Mouse (Mus musculus): ENCODE data around the gene Cul4a. TPM values are rescaled to one million over a fixed set of nuclear protein-coding genes. Genes with fewer than 3 reads are reported as not detected.
A peak's percentile ranks its signal among the peaks of the same experiment; 100 is the strongest.

Cul4a gene
- total and polyA plus RNA-seq, 3 experiments = 15.6 to 27.0 (median 23.9) TPM

GRCm38 (mm10) chr8:13155358-13155757 lies 49.9 kb downstream of the Cul4a start:
- in situ Hi-C loops (cut with MboI; ENCODE audit: low pct_ligation_motif_present, low pct_unique_long_range_greater_than_20kb, low sequenced_read_pairs) = no loop called here
- dilution Hi-C loops (cut with MboI; ENCODE audit: extremely low pct_ligation_motif_present, extremely low pct_unique_long_range_greater_than_20kb, low sequenced_read_pairs) = no loop called here

GRCm38 (mm10) chr8:13156327-13157097 lies 51.1 kb downstream of the Cul4a start:
- Histone ChIP-seq H3K27me3 (replicated peaks) (peaks cover 20% of the 10 kb centered on the region), H3K27ac (ENCODE audit: insufficient read depth, low read depth) (no peak overlapping the region), H3K4me1 (ENCODE audit: control insufficient read depth in 1 of 2, insufficient read depth in 2 of 2) (peaks cover 10 to 41% of the 10 kb centered on the region in 2 experiments), H3K4me2 (ENCODE audit: insufficient read depth, low read depth, poor library complexity, severe bottlenecking) (no peak overlapping the region), H3K9me3 (replicated peaks; ENCODE audit: low read length) (no peaks in the 10 kb centered on the region), H3K9ac (ENCODE audit: insufficient read depth, low read depth) (no peak overlapping the region), H3K36me3 (replicated peaks in 1 of 2; ENCODE audit: control insufficient read depth in 1 of 2, insufficient read depth in 1 of 2, low read length in 1 of 2) (no peaks in the 10 kb centered on the region), H3K4me3 (replicated peaks in 1 of 3; ENCODE audit: low read depth in 2 of 3, low read length in 2 of 3, poor library complexity in 1 of 3) (no peak overlapping the region), H3K79me2 (replicated peaks; ENCODE audit: control insufficient read depth, extremely low read depth, insufficient read depth, poor library complexity, severe bottlenecking) (peaks cover 9% of the 10 kb centered on the region; the same call in 1 of the 2 replicates)
- no peak for DNase-seq (ENCODE audit: extremely low read depth)
- TF ChIP-seq ZNF384 (IDR thresholded peaks at IDR 0.05; ENCODE audit: low read depth, low read length) (no peak), GABPA (IDR thresholded peaks at IDR 0.05; ENCODE audit: insufficient replicate concordance, low read depth, low read length) (no peak), TBP (conservative IDR thresholded peaks at IDR 0.05; ENCODE audit: low read depth, low read length) (no peak), SIN3A (IDR thresholded peaks at IDR 0.05; ENCODE audit: low read length) (no peak), ETS1 (conservative IDR thresholded peaks at IDR 0.05; ENCODE audit: low read depth, low read length) (no peak), POLR2AphosphoS2 (IDR thresholded peaks at IDR 0.05; ENCODE audit: low read depth, low read length) (no peak), JUN (IDR thresholded peaks at IDR 0.05; ENCODE audit: insufficient read depth, low read depth, low read length) (no peak), ZKSCAN1 (IDR thresholded peaks at IDR 0.05; ENCODE audit: borderline replicate concordance, low read depth, low read length) (no peak), MAFK (IDR thresholded peaks at IDR 0.05; ENCODE audit: insufficient replicate concordance, low read length) (no peak), ZC3H11A (IDR thresholded peaks at IDR 0.05; ENCODE audit: low read depth, low read length) (no peak), SMC3 (IDR thresholded peaks at IDR 0.05; ENCODE audit: low read depth, low read length) (no peak), RCOR1 (conservative IDR thresholded peaks at IDR 0.05; ENCODE audit: low read depth, low read length) (no peak), PAX5 (IDR thresholded peaks at IDR 0.05; ENCODE audit: low read length) (no peak), CTCF (conservative IDR thresholded peaks at IDR 0.05 in 1 of 2, IDR thresholded peaks at IDR 0.05 in 1 of 2; ENCODE audit: low read depth in 2 of 2, low read length in 2 of 2) (no peak), TCF12 (IDR thresholded peaks at IDR 0.05; ENCODE audit: low read depth, low read length) (no peak), NRF1 (IDR thresholded peaks at IDR 0.05; ENCODE audit: low read depth, low read length) (no peak), MAX (IDR thresholded peaks at IDR 0.05; ENCODE audit: low read length) (no peak), JUND (conservative IDR thresholded peaks at IDR 0.05; ENCODE audit: low read depth, low read length) (no peak)
- in situ Hi-C loops (cut with MboI; ENCODE audit: low pct_ligation_motif_present, low pct_unique_long_range_greater_than_20kb, low sequenced_read_pairs) (no loop called here), dilution Hi-C loops (cut with MboI; ENCODE audit: extremely low pct_ligation_motif_present, extremely low pct_unique_long_range_greater_than_20kb, low sequenced_read_pairs) (no loop called here)

More at GRCm38 (mm10) chr8:13155358-13155757, 49.9 kb downstream of the Cul4a start:
- H3K27me3 ChIP-seq (replicated peaks) = peaks cover 20% of the 10 kb centered on the region
- 0 out of 2 replicates have a peak, but pooled peaks have one; percentile 53 for TF ChIP-seq RCOR1 (conservative IDR thresholded peaks at IDR 0.05; ENCODE audit: low read depth, low read length)
- TF ChIP-seq ETS1 (conservative IDR thresholded peaks at IDR 0.05; ENCODE audit: low read depth, low read length) = 0 out of 2 replicates have a peak, but pooled peaks have one; percentile 9
- no peak for TF ChIP-seq SIN3A (IDR thresholded peaks at IDR 0.05; ENCODE audit: low read length)
- peak; percentile 53; the same call in 1 of the 2 replicates for TF ChIP-seq IRF4 (IDR thresholded peaks at IDR 0.05; ENCODE audit: low read depth, low read length)
- peak; percentile 68 for TF ChIP-seq EP300 (IDR thresholded peaks at IDR 0.05; ENCODE audit: low read length)
- no peak for TF ChIP-seq ZKSCAN1 (IDR thresholded peaks at IDR 0.05; ENCODE audit: borderline replicate concordance, low read depth, low read length)
- peak; percentile 61 for TF ChIP-seq BHLHE40 (IDR thresholded peaks at IDR 0.05; ENCODE audit: low read depth, low read length)
- TF ChIP-seq CHD2 (IDR thresholded peaks at IDR 0.05; ENCODE audit: low read length) = peak; percentile 29; the same call in 1 of the 2 replicates
- peaks cover 4% of the 10 kb centered on the region; the same call in 1 of the 2 replicates for H3K79me2 ChIP-seq (replicated peaks; ENCODE audit: control insufficient read depth, extremely low read depth, insufficient read depth, poor library complexity, severe bottlenecking)
- peak overlapping the region; percentile 32; the same call in 1 of the 2 replicates for H3K4me2 ChIP-seq (ENCODE audit: insufficient read depth, low read depth, poor library complexity, severe bottlenecking)
- peaks cover 0 to 3% of the 10 kb centered on the region in 2 experiments for H3K36me3 ChIP-seq (replicated peaks in 1 of 2; ENCODE audit: control insufficient read depth in 1 of 2, insufficient read depth in 1 of 2, low read length in 1 of 2)
- DNase-seq (ENCODE audit: extremely low read depth) = peak; percentile 62
- H3K9ac ChIP-seq (ENCODE audit: insufficient read depth, low read depth) = peak overlapping the region; percentile 6; the same call in 1 of the 2 replicates
- no peak overlapping the region for H3K4me3 ChIP-seq (replicated peaks in 1 of 3; ENCODE audit: low read depth in 2 of 3, low read length in 2 of 3, poor library complexity in 1 of 3)
- no peaks in the 10 kb centered on the region for H3K9me3 ChIP-seq (replicated peaks; ENCODE audit: low read length)
- peaks cover 6 to 30% of the 10 kb centered on the region in 2 experiments; a peak in 3 of 4 replicates for H3K4me1 ChIP-seq (ENCODE audit: control insufficient read depth in 1 of 2, insufficient read depth in 2 of 2)
- H3K27ac ChIP-seq (ENCODE audit: insufficient read depth, low read depth) = no peak overlapping the region

All from CH12.LX (cell line).